Mouse (Mus musculus): ENCODE data around the gene Rasip1. TPM values are rescaled to one million over a fixed set of nuclear protein-coding genes. Genes with fewer than 3 reads are reported as not detected.

The Rasip1 gene
- not detected for polyA plus RNA-seq (2014; fragmentation: Illumina TruSeq; extraction: RNeasy Lipid Tissue Mini Kit (QIAGEN cat#74804); ENCODE audit: low replicate concordance)

DNA sequence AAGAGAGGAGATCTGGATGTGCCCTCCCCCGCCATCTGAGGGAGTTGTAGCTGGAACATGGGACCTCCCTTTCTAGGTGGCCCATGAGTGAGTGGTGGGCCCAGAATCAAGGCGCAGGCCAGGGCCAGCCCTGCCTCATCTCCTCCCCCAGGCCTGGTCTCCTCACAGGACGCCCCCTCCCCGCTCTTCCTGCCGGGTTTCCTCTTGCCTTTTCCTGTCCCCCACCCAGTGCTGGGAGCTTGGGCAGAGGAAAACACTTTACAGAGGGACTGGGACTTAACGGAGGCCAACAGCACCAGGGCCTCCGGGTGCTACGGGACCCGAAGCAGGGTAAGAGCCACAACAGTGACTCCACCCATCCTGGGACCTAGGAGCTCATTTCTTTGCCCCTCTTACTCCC lies at the start of gene Rasip1:
Gene Rasip1 (plus strand): TSS at position 228 of the 400 bp plus-strand sequence.

DNA sequence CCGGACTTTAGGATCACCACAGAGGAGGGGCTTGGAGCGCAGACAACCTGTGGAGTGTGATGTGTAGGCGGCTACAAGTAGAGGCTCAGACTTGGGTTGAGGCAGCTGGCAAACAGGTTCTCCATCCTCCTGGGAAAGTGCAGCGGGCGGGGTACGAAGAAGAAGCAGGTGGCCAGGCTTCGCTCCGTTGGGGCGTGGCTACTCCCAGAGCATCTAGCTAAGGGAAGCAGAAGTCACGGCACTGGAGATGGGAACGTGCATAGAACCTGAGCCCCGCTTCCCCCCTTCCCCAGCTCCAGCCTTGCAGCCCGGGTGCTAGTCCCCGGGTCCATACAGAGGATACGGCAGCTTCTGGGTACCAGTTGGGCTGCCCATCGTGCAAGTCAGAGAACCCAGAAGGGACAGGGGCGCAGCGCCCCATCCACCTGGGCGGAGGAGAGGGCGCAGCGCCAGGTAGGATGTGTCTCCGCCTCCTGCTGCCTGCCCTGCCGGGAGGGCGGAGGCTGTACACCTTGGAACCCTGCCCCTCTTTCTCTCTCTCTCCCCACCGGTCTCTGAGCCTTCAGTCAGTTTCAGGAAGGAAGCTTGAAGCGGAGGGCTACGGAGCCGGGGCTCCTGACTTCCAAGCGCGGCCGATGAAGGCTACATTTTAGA lies 10.1 kb upstream of the Rasip1 start, which contains the start of gene Fut1:
Gene Fut1 (plus strand): TSS at position 248 of the 654 bp plus-strand sequence.

DNA sequence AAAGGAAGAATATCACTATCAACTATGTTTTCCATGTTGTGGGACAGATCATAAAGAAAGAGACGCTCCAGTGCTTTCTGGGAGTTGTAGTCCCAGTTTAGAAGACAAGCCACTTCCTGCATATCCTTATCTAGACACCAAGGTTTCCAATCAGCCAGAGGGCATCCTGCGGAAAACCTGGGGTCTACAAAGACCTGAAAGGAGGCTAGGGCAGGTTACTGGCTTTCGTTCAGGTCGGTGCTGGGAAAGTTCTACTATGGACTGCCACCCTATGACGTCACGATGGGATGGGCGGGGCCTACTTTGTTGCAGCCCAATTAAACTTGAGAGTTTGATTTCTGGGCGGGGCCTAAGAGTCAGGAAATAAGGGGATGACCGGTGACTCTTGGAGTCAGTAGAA lies 5.8 kb upstream of the Rasip1 start, which contains the start of gene Izumo1:
Gene Izumo1 (plus strand): TSS at position 369 of the 400 bp plus-strand sequence.

DNA sequence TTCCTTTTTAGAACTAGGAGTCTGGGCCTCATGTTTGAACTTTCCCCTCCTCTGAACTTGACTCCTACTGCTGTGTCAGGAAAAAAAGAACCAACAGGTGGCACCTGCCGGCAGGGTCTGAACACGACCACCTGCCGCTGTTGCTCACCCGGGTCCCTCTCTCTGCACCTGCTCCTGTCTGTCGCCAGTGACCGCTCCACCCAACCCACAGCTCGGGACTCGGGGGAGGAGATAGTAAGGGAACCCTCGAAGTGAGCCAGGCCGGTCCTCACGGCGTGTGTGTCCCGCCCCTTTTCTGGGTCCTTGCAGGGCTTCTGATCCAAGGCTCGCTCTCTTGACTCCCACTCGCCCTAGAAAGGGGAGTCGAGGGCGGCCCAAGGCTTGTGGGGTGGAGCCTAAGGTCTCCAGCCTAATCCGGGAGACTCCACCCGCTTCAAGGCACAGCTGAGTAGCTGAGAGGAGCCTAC lies 12.3 kb downstream of the Rasip1 start, which contains the start of gene Mamstr:
Gene Mamstr (plus strand): TSS at position 417 of the 467 bp plus-strand sequence.

DNA sequence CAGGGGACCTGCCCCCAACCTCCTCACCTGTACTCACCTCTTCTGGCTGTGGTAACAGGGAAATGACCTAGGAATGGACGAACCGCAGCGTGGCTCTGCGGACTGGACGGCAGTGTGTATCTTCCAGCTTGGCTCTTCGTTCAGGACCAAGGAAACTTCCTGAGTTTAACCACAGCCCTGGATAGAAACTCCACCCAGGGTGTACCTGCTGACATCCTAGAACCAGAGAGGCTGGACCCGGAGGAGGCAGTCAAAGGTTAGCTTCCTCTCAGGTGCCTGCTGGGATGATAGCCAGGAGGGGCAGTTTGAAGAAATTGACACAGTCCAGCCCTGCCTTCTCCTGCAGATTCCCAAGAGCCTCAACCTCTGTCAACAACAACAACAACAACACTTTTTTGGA lies 38.9 kb downstream of the Rasip1 start, which contains the start of gene Fut2:
Gene Fut2 (minus strand): TSS at position 234 of the 400 bp plus-strand sequence.

DNA sequence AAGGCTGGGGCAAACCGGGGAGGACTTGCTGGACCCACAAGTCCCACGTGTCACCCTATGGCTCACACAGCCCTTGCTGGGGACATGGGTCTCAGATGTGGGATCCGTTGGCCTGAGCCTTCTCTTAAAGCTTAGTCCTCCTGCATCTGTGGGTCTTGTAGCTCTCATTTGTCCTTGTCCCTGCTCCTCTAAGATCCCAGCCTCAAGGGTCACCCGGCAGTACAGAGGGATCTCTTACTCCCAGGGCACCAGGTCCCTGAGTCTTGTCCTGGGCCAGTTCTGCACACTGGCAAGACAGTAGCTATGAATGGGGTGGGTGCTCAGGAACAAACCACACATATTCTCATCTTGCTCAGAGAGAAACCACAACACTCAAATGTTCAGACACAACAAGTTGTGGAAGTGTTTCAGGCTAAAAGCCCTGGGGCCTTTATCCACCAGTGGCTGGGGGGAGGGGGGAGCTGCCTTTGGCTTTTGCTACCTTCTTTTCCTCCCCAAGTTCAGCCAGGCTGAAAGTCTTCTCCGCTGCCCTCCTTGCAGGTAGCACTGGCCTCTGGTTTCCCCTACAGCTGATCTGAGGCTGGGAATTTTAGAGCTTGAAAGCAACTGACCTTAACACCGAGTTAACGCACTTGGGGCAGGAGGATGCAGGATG lies 56.2 kb downstream of the Rasip1 start, which contains the start of gene Ntn5:
Gene Ntn5 (plus strand): TSS at position 627 of the 655 bp plus-strand sequence.

Other genes with a start within 250 kb of the Rasip1 start
- gene Snrnp70, start 231.7 kb upstream of the Rasip1 start, polyA plus RNA-seq (2014; fragmentation: Illumina TruSeq; extraction: RNeasy Lipid Tissue Mini Kit (QIAGEN cat#74804); ENCODE audit: low replicate concordance): 55.6 TPM
- not detected for gene Kcna7, start 221.8 kb upstream of the Rasip1 start, polyA plus RNA-seq (2014; fragmentation: Illumina TruSeq; extraction: RNeasy Lipid Tissue Mini Kit (QIAGEN cat#74804); ENCODE audit: low replicate concordance)
- not detected for gene Ntf5, start 213.8 kb upstream of the Rasip1 start, polyA plus RNA-seq (2014; fragmentation: Illumina TruSeq; extraction: RNeasy Lipid Tissue Mini Kit (QIAGEN cat#74804); ENCODE audit: low replicate concordance)
- gene Lhb, start 206.7 kb upstream of the Rasip1 start, polyA plus RNA-seq (2014; fragmentation: Illumina TruSeq; extraction: RNeasy Lipid Tissue Mini Kit (QIAGEN cat#74804); ENCODE audit: low replicate concordance): not detected
- 1.0 TPM for gene Gys1, start 192.6 kb upstream of the Rasip1 start, polyA plus RNA-seq (2014; fragmentation: Illumina TruSeq; extraction: RNeasy Lipid Tissue Mini Kit (QIAGEN cat#74804); ENCODE audit: low replicate concordance)
- gene Ruvbl2, start 189.4 kb upstream of the Rasip1 start, polyA plus RNA-seq (2014; fragmentation: Illumina TruSeq; extraction: RNeasy Lipid Tissue Mini Kit (QIAGEN cat#74804); ENCODE audit: low replicate concordance): not detected
- gene Ftl1, start 167.6 kb upstream of the Rasip1 start, polyA plus RNA-seq (2014; fragmentation: Illumina TruSeq; extraction: RNeasy Lipid Tissue Mini Kit (QIAGEN cat#74804); ENCODE audit: low replicate concordance): 6.2 TPM
- gene Bax, start 160.6 kb upstream of the Rasip1 start, polyA plus RNA-seq (2014; fragmentation: Illumina TruSeq; extraction: RNeasy Lipid Tissue Mini Kit (QIAGEN cat#74804); ENCODE audit: low replicate concordance): 1.2 TPM
- not detected for gene Tulp2, start 145.6 kb upstream of the Rasip1 start, polyA plus RNA-seq (2014; fragmentation: Illumina TruSeq; extraction: RNeasy Lipid Tissue Mini Kit (QIAGEN cat#74804); ENCODE audit: low replicate concordance)
- gene Gm45808, start 140.7 kb upstream of the Rasip1 start, polyA plus RNA-seq (2014; fragmentation: Illumina TruSeq; extraction: RNeasy Lipid Tissue Mini Kit (QIAGEN cat#74804); ENCODE audit: low replicate concordance): not detected
- gene Dhdh, start 138.7 kb upstream of the Rasip1 start, polyA plus RNA-seq (2014; fragmentation: Illumina TruSeq; extraction: RNeasy Lipid Tissue Mini Kit (QIAGEN cat#74804); ENCODE audit: low replicate concordance): 1.6 TPM
- 48.1 TPM for gene Nucb1, start 117.1 kb upstream of the Rasip1 start, polyA plus RNA-seq (2014; fragmentation: Illumina TruSeq; extraction: RNeasy Lipid Tissue Mini Kit (QIAGEN cat#74804); ENCODE audit: low replicate concordance)
- 0.59 TPM for gene Ppp1r15a, start 101.2 kb upstream of the Rasip1 start, polyA plus RNA-seq (2014; fragmentation: Illumina TruSeq; extraction: RNeasy Lipid Tissue Mini Kit (QIAGEN cat#74804); ENCODE audit: low replicate concordance)
- not detected for gene Plekha4, start 101.2 kb upstream of the Rasip1 start, polyA plus RNA-seq (2014; fragmentation: Illumina TruSeq; extraction: RNeasy Lipid Tissue Mini Kit (QIAGEN cat#74804); ENCODE audit: low replicate concordance)
- gene Hsd17b14, start 72.6 kb upstream of the Rasip1 start, polyA plus RNA-seq (2014; fragmentation: Illumina TruSeq; extraction: RNeasy Lipid Tissue Mini Kit (QIAGEN cat#74804); ENCODE audit: low replicate concordance): not detected
- gene Bcat2, start 57.3 kb upstream of the Rasip1 start, polyA plus RNA-seq (2014; fragmentation: Illumina TruSeq; extraction: RNeasy Lipid Tissue Mini Kit (QIAGEN cat#74804); ENCODE audit: low replicate concordance): 0.93 TPM
- gene Fgf21, start 12.0 kb upstream of the Rasip1 start, polyA plus RNA-seq (2014; fragmentation: Illumina TruSeq; extraction: RNeasy Lipid Tissue Mini Kit (QIAGEN cat#74804); ENCODE audit: low replicate concordance): not detected
- gene Fut1, start 10.2 kb upstream of the Rasip1 start, polyA plus RNA-seq (2014; fragmentation: Illumina TruSeq; extraction: RNeasy Lipid Tissue Mini Kit (QIAGEN cat#74804); ENCODE audit: low replicate concordance): not detected
- gene Izumo1, start 5.7 kb upstream of the Rasip1 start, polyA plus RNA-seq (2014; fragmentation: Illumina TruSeq; extraction: RNeasy Lipid Tissue Mini Kit (QIAGEN cat#74804); ENCODE audit: low replicate concordance): not detected
- gene Mamstr, start 12.5 kb downstream of the Rasip1 start, polyA plus RNA-seq (2014; fragmentation: Illumina TruSeq; extraction: RNeasy Lipid Tissue Mini Kit (QIAGEN cat#74804); ENCODE audit: low replicate concordance): not detected
- 0.22 TPM for gene Fut2, start 38.9 kb downstream of the Rasip1 start, polyA plus RNA-seq (2014; fragmentation: Illumina TruSeq; extraction: RNeasy Lipid Tissue Mini Kit (QIAGEN cat#74804); ENCODE audit: low replicate concordance)
- not detected for gene Ntn5, start 56.5 kb downstream of the Rasip1 start, polyA plus RNA-seq (2014; fragmentation: Illumina TruSeq; extraction: RNeasy Lipid Tissue Mini Kit (QIAGEN cat#74804); ENCODE audit: low replicate concordance)
- gene Sec1, start 66.9 kb downstream of the Rasip1 start, polyA plus RNA-seq (2014; fragmentation: Illumina TruSeq; extraction: RNeasy Lipid Tissue Mini Kit (QIAGEN cat#74804); ENCODE audit: low replicate concordance): not detected
- gene Car11, start 72.4 kb downstream of the Rasip1 start, polyA plus RNA-seq (2014; fragmentation: Illumina TruSeq; extraction: RNeasy Lipid Tissue Mini Kit (QIAGEN cat#74804); ENCODE audit: low replicate concordance): not detected
- gene Dbp, start 77.6 kb downstream of the Rasip1 start, polyA plus RNA-seq (2014; fragmentation: Illumina TruSeq; extraction: RNeasy Lipid Tissue Mini Kit (QIAGEN cat#74804); ENCODE audit: low replicate concordance): 3.8 TPM
- 1.6 TPM for gene Rpl18, start 88.0 kb downstream of the Rasip1 start, polyA plus RNA-seq (2014; fragmentation: Illumina TruSeq; extraction: RNeasy Lipid Tissue Mini Kit (QIAGEN cat#74804); ENCODE audit: low replicate concordance)
- gene Sphk2, start 90.5 kb downstream of the Rasip1 start, polyA plus RNA-seq (2014; fragmentation: Illumina TruSeq; extraction: RNeasy Lipid Tissue Mini Kit (QIAGEN cat#74804); ENCODE audit: low replicate concordance): 1.3 TPM
- 3.8 TPM for gene Fam83e, start 93.7 kb downstream of the Rasip1 start, polyA plus RNA-seq (2014; fragmentation: Illumina TruSeq; extraction: RNeasy Lipid Tissue Mini Kit (QIAGEN cat#74804); ENCODE audit: low replicate concordance)
- gene Spaca4, start 98.3 kb downstream of the Rasip1 start, polyA plus RNA-seq (2014; fragmentation: Illumina TruSeq; extraction: RNeasy Lipid Tissue Mini Kit (QIAGEN cat#74804); ENCODE audit: low replicate concordance): not detected
- gene Lmtk3, start 156.2 kb downstream of the Rasip1 start, polyA plus RNA-seq (2014; fragmentation: Illumina TruSeq; extraction: RNeasy Lipid Tissue Mini Kit (QIAGEN cat#74804); ENCODE audit: low replicate concordance): not detected
- 5.5 TPM for gene Sult2b1, start 157.2 kb downstream of the Rasip1 start, polyA plus RNA-seq (2014; fragmentation: Illumina TruSeq; extraction: RNeasy Lipid Tissue Mini Kit (QIAGEN cat#74804); ENCODE audit: low replicate concordance)
- gene Cyth2, start 187.1 kb downstream of the Rasip1 start, polyA plus RNA-seq (2014; fragmentation: Illumina TruSeq; extraction: RNeasy Lipid Tissue Mini Kit (QIAGEN cat#74804); ENCODE audit: low replicate concordance): 10.0 TPM
- not detected for gene Kcnj14, start 197.3 kb downstream of the Rasip1 start, polyA plus RNA-seq (2014; fragmentation: Illumina TruSeq; extraction: RNeasy Lipid Tissue Mini Kit (QIAGEN cat#74804); ENCODE audit: low replicate concordance)
- gene Grwd1, start 203.5 kb downstream of the Rasip1 start, polyA plus RNA-seq (2014; fragmentation: Illumina TruSeq; extraction: RNeasy Lipid Tissue Mini Kit (QIAGEN cat#74804); ENCODE audit: low replicate concordance): not detected
- 87.2 TPM for gene Kdelr1, start 245.3 kb downstream of the Rasip1 start, polyA plus RNA-seq (2014; fragmentation: Illumina TruSeq; extraction: RNeasy Lipid Tissue Mini Kit (QIAGEN cat#74804); ENCODE audit: low replicate concordance)

Data from small intestine, adult 10 weeks (tissue).